Mouse (Mus musculus) brain, embryonic 14.5 days (tissue): ENCODE data around the gene Sec14l1. TPM values are rescaled to one million over a fixed set of nuclear protein-coding genes. Genes with fewer than 3 reads are reported as not detected.

Source experiments
- DNase-seq: peaks from one replicate; pipeline ENCODE4 v3.0.0-alpha.2; 2011; ENCODE audit warnings: low read depth
- CTCF ChIP-seq: fragments of 200-500 bp; IDR thresholded peaks from 2 replicates; pipeline ENCODE4 v1.5.1; 2012; ENCODE audit warnings: inconsistent platforms, mild to moderate bottlenecking, moderate library complexity, borderline replicate concordance; ENCODE audit not compliant: insufficient read depth, insufficient read length; ENCODE audit errors: extremely low read depth
- POLR2A ChIP-seq: fragments of 200-500 bp; IDR thresholded peaks from 2 replicates; pipeline ENCODE4 v1.6.1; 2012; ENCODE audit warnings: mild to moderate bottlenecking, inconsistent platforms, borderline replicate concordance; ENCODE audit not compliant: poor library complexity, insufficient read depth, insufficient read length, severe bottlenecking; ENCODE audit errors: extremely low read depth
- polyA plus RNA-seq: library from polyadenylated mRNA; depleted of rRNA; stranded (reverse); fragments of >200 nt; gene quantifications from 2 replicates; pipeline ENCODE4 v1.2.3, GENCODE M21; 2012

Gene Sec14l1
- polyA plus RNA-seq, 1 experiment = 90.5 TPM

DNA sequence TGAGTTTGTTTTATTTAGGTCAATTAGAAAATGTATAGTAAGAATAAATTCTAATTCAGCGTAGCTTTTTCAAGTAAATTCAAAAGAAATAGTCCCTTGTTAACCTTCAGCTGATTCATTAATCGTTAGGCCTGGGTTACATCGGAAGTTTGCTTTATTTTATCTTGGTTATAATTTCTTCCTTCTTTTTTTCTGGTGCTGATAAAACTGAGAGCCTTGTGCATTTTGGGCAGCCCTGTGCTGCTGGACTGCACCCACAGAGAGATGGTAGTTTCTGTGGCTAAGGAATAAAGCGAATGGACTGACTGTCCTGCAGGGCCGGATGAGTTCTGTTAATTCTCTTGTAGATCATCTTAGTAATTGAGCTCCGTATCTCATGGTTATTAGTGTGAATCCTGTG is 37.6 kb downstream of the Sec14l1 start:
- DNase-seq = no peak
- no peak for TF ChIP-seq CTCF
- TF ChIP-seq POLR2A = no peak

DNA sequence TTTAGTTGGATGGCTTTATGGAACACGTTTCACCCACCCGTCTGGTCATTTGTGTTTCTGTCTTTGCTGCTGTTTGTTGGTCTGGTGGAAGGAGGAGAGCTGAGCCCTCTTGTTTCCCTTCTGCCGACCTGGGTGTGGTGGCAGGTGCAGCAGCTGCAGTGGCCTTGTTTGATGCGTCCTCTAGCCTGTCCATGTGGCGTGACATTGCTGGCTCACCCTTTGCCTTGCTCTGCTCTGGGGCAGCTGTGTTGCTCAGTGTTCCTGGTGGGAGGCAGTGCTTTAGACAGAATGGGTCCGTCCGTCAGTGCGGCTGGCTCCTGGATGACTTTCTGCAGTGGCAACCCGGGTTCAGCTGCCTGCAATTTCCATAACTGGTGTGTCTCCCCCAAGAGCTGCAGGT is 38.6 kb downstream of the Sec14l1 start:
- no peak for DNase-seq
- no peak for TF ChIP-seq CTCF
- TF ChIP-seq POLR2A = no peak

- TF ChIP-seq CTCF (no peak), POLR2A (no peak)
- no peak for DNase-seq
These were observed 39.3 kb downstream of the Sec14l1 start for GRCm38 (mm10) chr11:117154088-117154815.

DNA sequence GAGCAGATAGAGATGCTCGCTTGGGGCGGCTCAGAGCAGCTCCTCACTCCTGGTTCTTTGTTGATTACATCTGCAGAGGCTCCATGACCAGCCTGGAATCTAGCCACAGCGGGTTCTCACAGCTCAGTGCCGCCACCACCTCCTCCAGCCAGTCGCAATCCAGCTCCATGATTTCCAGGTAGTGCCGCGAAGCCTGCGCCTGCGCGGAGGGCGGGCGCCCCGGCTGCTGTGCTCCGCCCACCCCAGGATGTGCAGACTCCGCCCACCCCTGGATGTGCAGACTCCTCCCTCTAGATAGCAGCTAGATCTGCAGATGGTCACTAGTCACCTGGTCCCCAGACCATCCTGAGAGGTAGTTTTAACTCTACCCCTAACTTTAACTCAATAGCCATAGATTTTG is 41.8 kb downstream of the Sec14l1 start:
- peak; percentile 81 for DNase-seq
- TF ChIP-seq CTCF (no peak), POLR2A (no peak)

DNA sequence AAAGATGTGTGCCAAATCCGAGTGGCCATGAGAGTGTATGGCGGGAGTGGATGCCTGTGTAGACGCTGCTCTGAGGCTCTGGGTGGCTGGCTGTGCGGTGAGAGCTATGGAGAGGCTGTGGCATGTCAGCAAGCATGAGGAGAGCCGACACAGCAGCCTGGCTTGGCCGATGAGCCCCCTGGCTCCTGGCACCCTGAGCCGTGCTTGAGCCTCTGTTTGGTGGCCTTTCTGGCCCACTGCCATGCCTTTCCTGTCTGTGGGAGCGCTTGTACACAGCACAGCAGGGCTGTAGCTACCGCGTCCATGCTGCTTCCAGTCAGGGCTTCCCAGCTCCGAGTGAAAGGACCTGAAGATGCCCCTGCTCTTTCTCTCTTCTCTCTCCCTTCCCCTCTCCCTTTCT is 43.4 kb downstream of the Sec14l1 start:
- DNase-seq = peak; percentile 61
- TF ChIP-seq POLR2A (no peak), CTCF (no peak)

DNA sequence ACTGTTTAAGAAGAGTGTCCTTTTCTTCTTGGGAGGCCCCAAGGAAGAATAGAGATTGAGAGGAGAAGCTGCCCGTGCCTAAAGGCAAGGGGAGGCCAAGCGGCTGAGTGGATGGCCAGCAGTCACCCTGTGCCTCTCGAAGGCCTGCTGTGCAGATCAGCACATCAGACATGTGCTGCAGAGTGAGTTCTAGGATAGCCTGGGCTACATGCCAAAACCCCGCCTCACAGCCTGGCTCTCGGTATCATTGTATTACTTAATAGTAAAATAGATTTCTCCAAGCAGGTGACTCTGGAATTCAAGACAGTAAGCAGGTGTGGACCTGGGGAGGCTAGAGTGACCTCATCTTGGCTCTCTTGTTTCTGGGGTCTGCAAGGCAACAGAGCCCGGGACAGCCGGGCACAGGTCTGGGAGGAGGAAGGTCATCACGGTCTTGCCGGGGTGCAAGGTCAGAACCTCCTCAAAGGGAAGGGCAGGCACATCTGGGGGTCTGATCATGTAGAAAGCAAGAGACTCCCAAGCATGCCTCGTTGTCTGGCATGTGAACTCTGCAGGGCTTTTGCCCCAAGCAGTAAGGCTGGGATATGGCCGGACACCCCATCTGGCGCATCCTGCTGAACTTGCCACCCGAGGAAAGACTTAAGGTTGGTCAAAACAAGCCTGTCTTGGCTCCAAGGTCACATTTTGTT is 44.4 kb downstream of the Sec14l1 start:
- TF ChIP-seq POLR2A (no peak), CTCF (no peak)
- DNase-seq = no peak

- TF ChIP-seq CTCF = no peak
- no peak for TF ChIP-seq POLR2A
- peak; percentile 53 for DNase-seq
These were observed 45.0 kb downstream of the Sec14l1 start for GRCm38 (mm10) chr11:117159946-117160307.

- TF ChIP-seq CTCF = no peak
- TF ChIP-seq POLR2A = no peak
These were observed 45.8 kb downstream of the Sec14l1 start for GRCm38 (mm10) chr11:117160791-117161190.

DNA sequence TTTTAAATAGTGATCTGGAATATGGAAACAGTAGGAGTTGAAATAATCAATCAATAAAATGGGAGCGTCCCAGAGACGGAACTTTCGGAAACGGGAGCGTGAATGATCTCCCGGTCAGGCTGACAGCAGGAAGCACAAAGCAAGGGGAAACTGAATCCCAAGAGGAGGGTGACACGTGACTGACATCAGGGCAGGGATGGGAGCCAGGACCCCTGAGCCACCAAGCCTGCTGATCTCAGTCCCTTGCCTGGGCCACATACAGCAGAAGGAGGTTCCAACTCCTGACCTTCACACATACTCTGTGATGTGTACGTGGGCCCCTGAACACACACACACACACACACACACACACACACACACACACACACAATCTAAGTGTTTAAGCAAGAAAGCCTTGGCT is 46.6 kb downstream of the Sec14l1 start:
- TF ChIP-seq CTCF (no peak), POLR2A (no peak)
- DNase-seq = no peak

More at GRCm38 (mm10) chr11:117160791-117161190, 45.8 kb downstream of the Sec14l1 start:
- DNase-seq = no peak

DNA sequence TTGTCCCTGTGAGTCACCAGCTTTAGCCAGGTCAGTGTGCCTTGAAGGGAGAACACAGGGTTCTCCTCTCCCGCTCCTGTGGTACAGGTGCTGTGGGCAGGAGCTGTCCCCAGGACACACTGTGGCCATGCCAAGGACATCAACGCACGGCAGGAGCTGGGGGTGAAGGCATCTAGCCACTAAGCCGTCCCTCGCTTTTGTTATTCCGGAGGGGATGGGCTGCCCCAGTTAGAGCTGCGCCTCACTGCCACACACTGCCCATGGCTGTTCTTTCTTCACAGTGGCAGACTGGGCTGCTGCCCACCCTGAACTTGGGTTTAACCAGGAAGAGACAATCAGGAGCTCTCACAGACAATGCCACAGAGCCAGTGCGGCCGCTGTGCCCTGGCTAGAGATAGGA is 48.1 kb downstream of the Sec14l1 start:
- no peak for DNase-seq
- no peak for TF ChIP-seq CTCF
- TF ChIP-seq POLR2A = no peak

DNA sequence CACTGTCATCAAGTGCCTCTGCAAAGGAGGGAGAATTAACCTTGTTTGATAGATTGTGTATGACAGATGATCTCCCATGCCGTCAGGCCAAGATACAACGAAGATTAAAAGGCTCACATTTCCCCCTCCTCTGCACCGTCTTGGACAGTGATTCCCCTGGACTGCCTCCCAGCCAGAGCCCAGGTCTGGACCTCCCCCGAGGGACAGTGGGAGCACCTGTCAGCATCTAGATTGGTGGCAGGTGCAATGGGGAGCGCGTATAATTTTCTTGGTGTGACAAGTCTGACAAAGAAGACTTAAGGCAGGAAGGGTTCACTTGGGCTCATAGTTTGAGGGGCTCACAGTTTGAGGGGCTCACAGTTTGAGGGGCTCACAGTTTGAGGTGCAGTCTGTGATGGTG is 48.8 kb downstream of the Sec14l1 start:
- TF ChIP-seq CTCF (no peak), POLR2A (no peak)
- DNase-seq = no peak
